Mouse (Mus musculus) 416B (cell line): ENCODE results near the gene Srpk3.

ENCODE experiments used
- DNase-seq: peaks from one replicate; pipeline ENCODE4 v3.0.0; 2011; ENCODE audit warnings: low read depth

The Srpk3 gene

DNA sequence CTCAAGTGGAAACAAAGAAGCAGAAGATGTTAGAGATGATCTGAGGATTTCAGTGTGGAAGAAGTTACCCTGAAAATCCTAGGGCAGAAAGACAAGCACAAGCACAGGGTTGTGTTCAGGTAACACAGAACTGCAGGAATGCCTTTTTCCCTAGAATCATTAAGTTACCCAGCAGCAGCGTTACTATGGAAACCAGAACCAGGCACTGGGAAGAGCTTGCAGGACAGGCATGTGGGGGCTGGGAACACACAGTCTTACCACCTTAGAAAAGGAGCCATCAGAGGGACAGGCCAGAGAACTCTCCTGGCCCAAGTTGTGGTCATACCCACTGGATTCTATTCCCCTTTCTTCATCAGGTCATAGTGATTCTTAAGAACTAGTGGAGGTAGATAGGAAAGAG, 31.6 kb downstream of the Srpk3 start:
- DNase-seq = no peak

DNA sequence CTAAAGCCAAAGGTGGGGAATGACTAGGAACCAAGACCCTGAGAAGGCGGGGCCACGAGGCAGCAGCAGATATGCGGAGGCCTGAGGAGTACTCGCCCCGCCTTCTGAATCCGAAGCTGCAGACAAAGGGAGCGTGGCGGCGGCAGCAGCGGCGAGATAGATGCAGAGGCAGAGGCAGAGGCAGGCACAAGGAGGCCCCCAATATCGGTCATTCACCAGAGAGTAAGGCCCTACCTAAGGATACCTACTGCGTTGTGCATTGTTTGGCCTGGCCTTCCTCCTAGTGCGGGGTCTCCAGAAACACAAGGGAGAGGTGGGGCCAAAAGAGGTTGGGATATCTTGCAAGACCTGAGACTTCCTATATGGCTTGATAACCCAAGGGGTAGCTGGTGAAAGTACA, 40.9 kb downstream of the Srpk3 start:
- DNase-seq = no peak

DNA sequence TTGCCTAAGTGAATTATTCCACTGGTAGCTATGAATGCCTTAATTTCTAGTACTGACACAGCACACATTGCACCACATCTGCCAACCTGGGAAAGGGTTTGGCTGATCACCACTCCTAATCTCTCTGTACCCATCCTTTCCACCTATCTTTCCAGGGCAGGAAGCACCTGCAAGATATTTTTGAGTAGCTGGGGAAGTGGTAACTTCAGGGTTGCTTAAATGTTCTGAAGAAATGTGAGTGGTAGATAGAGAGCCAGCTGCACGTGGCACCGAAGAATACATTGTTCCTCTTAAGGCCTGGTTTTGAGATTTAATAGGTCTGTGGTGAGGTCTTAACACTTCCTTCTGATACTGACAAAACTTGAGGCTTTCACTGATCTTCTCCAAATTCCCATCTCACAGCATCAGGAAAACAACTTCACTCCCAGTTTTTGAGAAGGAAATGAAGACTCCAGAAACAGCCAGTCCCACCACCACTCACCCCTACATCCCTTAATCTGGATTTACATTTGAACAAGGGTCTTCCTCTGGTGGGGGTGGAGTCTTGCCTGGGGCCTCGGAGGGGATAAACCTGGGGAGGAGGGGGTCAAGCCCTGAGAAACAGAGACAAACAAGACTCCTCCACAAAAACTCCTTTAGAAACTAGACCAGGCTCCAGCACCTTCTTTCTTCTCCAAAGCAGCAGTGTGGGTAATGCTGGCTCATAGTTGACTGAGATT, 42.5 kb downstream of the Srpk3 start:
- peak; percentile 73 for DNase-seq

DNA sequence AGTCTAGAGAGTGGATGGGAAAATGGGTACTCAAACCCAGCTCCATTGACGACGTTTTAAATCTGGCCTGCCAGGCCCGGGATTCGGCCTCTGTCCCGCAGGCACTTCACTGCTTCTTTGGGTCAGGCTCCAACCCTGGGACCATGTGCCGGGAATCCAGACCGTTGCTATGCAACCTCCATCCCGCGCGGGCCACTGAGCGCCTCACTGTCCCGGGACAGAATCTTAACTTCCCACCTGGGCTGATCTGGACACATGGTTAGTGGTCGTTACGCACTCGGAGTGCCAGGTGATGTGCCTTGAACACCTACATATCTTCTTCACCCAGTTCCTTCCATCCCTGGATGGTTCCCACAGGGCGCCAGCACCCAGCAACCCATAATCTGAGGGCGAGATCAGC, 49.5 kb downstream of the Srpk3 start:
- no peak for DNase-seq

DNA sequence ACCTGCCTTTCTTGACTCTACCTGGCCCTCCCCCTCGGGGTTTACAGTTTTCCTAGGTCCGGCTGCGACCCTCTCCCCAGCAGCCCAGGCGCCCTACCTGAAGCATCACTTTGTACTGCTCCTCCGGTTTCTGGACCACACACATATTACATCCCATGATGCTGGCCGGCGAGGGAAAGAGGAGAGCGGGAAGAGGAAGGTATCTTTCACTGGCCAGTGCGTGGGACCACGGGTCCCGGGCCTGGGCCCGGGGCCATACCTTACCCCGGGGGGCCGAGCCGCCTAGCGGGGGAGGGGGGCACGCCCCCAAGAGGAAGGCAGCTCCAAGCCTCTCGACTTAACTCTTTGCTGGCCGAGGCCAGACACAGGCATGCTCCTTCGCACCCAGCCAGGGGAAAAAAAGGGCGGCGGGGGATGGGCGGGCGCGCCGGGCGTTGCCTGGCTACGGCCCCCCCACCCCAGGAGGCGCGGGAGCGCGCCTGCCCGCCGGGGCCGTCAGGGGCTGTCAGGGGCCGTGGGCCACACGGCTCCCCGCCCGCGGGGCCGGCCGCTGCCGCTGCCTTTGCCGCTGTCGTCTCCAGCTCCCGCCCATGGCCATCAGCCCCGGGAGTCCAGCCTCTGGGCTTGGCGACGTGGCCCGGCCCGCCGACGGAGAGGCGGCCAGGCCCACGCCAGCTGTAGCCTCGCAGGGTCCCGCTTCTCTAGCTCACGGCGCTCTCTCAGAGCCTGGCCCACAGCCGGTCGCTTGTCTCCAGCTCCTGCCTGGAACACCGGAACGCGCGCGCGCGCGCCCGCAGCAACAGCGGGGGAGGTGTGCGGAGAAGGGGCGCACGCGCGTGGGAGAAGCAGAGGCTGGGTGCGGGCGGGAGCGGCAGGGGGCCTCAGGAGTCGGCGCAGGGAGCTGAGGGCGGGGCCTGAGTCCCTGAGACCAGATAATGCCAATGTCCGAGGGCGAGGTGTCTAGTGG, 50.3 kb downstream of the Srpk3 start, which contains the start of gene Pdzd4:
Gene Pdzd4, minus strand, starts transcription at position 785 of the 967 bp plus-strand sequence.
- no peak for DNase-seq
